Mouse (Mus musculus) liver, embryonic 13.5 days (tissue): ENCODE data around the gene Fibp. TPM values are rescaled to one million over a fixed set of nuclear protein-coding genes. Genes with fewer than 3 reads are reported as not detected.
"Not testable (repeated sequence)": the region's sequence is repeated elsewhere in the genome, so short reads cannot be mapped to it uniquely, and the experiment has no call there.

Source experiments
- ATAC-seq: fragments of 200-750 bp; cut with Nextera tagmentation; 2 replicates; pipeline ENCODE4 v1.8.0; 2017; ENCODE audit warnings: low read depth, mild to moderate bottlenecking, moderate number of reproducible peaks, moderate library complexity
- DNase-seq: peaks from one replicate; pipeline ENCODE4 v3.0.0; 2022
- H3K27ac ChIP-seq: fragments of 300-500 bp; sonication (generic); 2 replicates; pipeline ENCODE4 v1.5.1; 2015; ENCODE audit warnings: moderate library complexity, mild to moderate bottlenecking, inconsistent platforms
- H3K27me3 ChIP-seq: fragments of 300-500 bp; sonication (generic); 2 replicates; pipeline ENCODE4 v1.6.1; 2015; ENCODE audit warnings: mild to moderate bottlenecking, inconsistent platforms
- H3K36me3 ChIP-seq: fragments of 300-500 bp; sonication (generic); 2 replicates; pipeline ENCODE4 v1.6.1; 2015; ENCODE audit warnings: mild to moderate bottlenecking, inconsistent platforms
- H3K4me1 ChIP-seq: fragments of 300-500 bp; sonication (generic); replicated peaks from 2 replicates; pipeline ENCODE4 v1.6.1; 2015; ENCODE audit warnings: inconsistent platforms
- H3K4me2 ChIP-seq: fragments of 300-500 bp; sonication (generic); 2 replicates; pipeline ENCODE4 v1.6.1; 2015; ENCODE audit warnings: inconsistent platforms, mild to moderate bottlenecking, moderate library complexity
- H3K4me3 ChIP-seq: fragments of 300-500 bp; sonication (generic); replicated peaks from 2 replicates; pipeline ENCODE4 v1.5.1; 2015; ENCODE audit warnings: mild to moderate bottlenecking, inconsistent platforms
- H3K9ac ChIP-seq: fragments of 300-500 bp; sonication (generic); 2 replicates; pipeline ENCODE4 v1.6.1; 2015; ENCODE audit warnings: mild to moderate bottlenecking, inconsistent platforms
- H3K9me3 ChIP-seq: fragments of 300-500 bp; sonication (generic); replicated peaks from 2 replicates; pipeline ENCODE4 v1.6.1; 2016; ENCODE audit warnings: inconsistent platforms
- WGBS: fragments of 180-500 bp; shearing (Covaris S2); methylation state at CpG from one replicate; pipeline ENCODE4 v1.1.7; 2015; ENCODE audit not compliant: insufficient replicate concordance; 5-methylcytosine and 5-hydroxymethylcytosine counted together
- polyA plus RNA-seq: library from polyadenylated mRNA; unstranded; fragments of >200 nt; fragmentation: Nextera tagmentation; extraction: Ambion mirVana; gene quantifications from 2 replicates; pipeline ENCODE4 v1.2.1, GENCODE M21; 2015

The Fibp gene
- polyA plus RNA-seq, 1 experiment from 2014 or later, result 34.0 TPM

DNA sequence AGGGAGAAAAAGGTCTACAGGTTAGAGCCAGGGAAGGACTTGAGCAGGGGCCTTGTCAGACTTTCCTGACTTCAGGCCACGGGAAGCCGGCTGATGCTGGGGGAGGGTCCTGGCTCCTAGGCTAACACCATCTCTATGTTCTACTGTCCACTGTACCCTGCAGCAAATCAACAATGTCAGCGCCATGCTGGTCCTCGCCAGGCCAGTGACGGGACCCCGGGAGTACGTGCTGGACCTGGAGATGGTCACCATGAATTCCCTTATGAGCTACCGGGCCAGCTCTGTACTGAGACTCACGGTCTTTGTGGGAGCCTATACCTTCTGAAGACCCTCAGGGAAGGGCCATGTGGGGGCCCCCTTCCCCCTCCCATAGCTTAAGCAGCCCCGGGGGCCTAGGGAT is 21.0 kb downstream of the Fibp start:
- no peaks in the 10 kb centered on the region for H3K9me3 ChIP-seq
- H3K27ac ChIP-seq, result no peak overlapping the region
- no peak overlapping the region for H3K4me3 ChIP-seq
- H3K27me3 ChIP-seq, result 0 out of 2 replicates have a peak, but pooled peaks cover 3% of the 10 kb centered on the region
- H3K9ac ChIP-seq, result no peak overlapping the region
- no peak overlapping the region for H3K4me2 ChIP-seq
- H3K36me3 ChIP-seq, result peaks cover 52% of the 10 kb centered on the region
- DNase-seq (no peak), ATAC-seq (no peak)
- peaks cover 15% of the 10 kb centered on the region for H3K4me1 ChIP-seq
- 83% methylated on average over 10 of the region's 10 CpGs for WGBS

GRCm38 (mm10) chr19:5483386-5484359 is 23.3 kb downstream of the Fibp start:
- DNase-seq, result no peak
- no peak for ATAC-seq
- H3K9ac ChIP-seq, result no peak overlapping the region
- no peak overlapping the region for H3K4me2 ChIP-seq
- H3K4me3 ChIP-seq, result no peak overlapping the region
- H3K27ac ChIP-seq, result no peak overlapping the region
- H3K9me3 ChIP-seq, result no peaks in the 10 kb centered on the region
- peaks cover 30% of the 10 kb centered on the region for H3K4me1 ChIP-seq
- WGBS, result 80% methylated on average over 19 of the region's 19 CpGs
- H3K27me3 ChIP-seq, result no peaks in the 10 kb centered on the region
- peaks cover 52% of the 10 kb centered on the region for H3K36me3 ChIP-seq

DNA sequence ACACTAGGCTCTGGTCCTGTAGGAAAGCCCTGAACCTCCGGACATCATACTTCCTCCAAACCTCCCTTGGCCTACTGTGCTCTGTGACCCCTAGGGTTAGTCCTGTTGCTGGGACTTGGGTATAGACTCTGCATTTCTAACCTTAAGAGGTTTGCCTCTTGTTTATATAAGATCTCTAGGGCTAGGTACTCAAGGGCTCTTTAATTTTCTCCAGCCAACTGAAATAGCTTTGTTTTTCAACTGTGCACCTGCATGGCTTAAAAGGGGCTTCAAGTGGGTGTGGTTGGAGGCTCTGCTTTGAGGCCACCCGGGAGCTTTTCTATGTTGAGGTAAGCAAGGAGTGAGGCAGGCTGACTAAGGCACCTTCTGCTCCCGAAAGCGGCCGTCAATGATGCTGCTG is 24.1 kb downstream of the Fibp start:
- H3K9ac ChIP-seq, result no peak overlapping the region
- DNase-seq (no peak), ATAC-seq (no peak)
- 82% methylated on average over 5 of the region's 5 CpGs for WGBS
- peaks cover 37% of the 10 kb centered on the region for H3K4me1 ChIP-seq
- no peak overlapping the region for H3K27ac ChIP-seq
- no peaks in the 10 kb centered on the region for H3K9me3 ChIP-seq
- no peaks in the 10 kb centered on the region for H3K27me3 ChIP-seq
- H3K4me3 ChIP-seq, result no peak overlapping the region
- H3K4me2 ChIP-seq, result no peak overlapping the region
- peaks cover 52% of the 10 kb centered on the region for H3K36me3 ChIP-seq

- Histone ChIP-seq H3K4me2 (no peak overlapping the region), H3K9ac (no peak overlapping the region), H3K4me1 (peaks cover 43% of the 10 kb centered on the region), H3K9me3 (no peaks in the 10 kb centered on the region), H3K36me3 (peaks cover 52% of the 10 kb centered on the region), H3K4me3 (no peak overlapping the region), H3K27ac (no peak overlapping the region), H3K27me3 (no peaks in the 10 kb centered on the region)
- no peak for DNase-seq
- WGBS, result 84% methylated on average over 8 of the region's 8 CpGs
- no peak for ATAC-seq
Observed at GRCm38 (mm10) chr19:5485371-5485770, 25.0 kb downstream of the Fibp start.

DNA sequence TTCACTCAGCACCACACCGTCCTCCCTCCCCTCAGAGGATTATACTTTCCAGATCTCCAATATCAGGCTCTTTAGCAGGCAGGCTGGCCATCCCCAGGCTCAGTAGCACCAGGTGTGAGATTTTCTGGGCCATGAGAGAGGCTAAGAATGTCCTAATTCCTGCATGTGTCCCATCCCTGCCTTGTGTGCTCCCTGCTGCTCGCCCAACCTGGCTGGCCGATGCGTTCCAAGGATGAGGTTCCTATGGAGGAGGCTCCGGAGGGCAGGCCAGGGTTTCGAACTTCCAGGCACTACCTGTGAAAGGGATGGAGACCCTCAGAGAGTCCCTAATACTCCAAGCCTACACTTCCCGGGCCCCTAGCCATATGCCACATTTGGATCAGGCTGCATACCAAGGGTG is 25.4 kb downstream of the Fibp start:
- peaks cover 43% of the 10 kb centered on the region for H3K4me1 ChIP-seq
- no peaks in the 10 kb centered on the region for H3K9me3 ChIP-seq
- no peak overlapping the region for H3K27ac ChIP-seq
- H3K4me3 ChIP-seq, result no peak overlapping the region
- WGBS, result 85% methylated on average over 7 of the region's 7 CpGs
- ATAC-seq, result no peak
- H3K4me2 ChIP-seq, result no peak overlapping the region
- peaks cover 52% of the 10 kb centered on the region for H3K36me3 ChIP-seq
- DNase-seq, result no peak
- H3K9ac ChIP-seq, result no peak overlapping the region
- no peaks in the 10 kb centered on the region for H3K27me3 ChIP-seq

DNA sequence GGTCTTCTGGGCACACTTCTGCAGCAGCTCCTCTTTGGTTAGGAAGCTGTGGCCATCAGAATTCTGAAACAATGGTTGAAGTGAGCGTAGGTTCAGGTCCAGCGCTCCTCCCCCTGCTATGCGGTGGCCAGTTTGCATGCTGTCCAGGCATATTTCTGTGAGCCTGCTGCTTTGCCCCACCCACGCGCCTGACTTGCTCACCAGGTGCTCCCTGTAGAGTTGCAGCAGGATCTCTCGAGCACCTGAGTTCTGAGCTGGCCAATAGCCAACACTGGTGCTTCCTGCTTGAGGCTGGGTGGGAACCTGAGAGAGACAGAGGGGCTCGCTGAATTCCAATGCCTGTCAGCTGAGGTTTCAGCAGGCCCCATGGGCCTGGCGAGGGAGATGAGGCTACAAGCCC is 25.9 kb downstream of the Fibp start:
- no peak for ATAC-seq
- 83% methylated on average over 8 of the region's 8 CpGs for WGBS
- Histone ChIP-seq H3K9ac (peak overlapping the region; percentile 76), H3K4me2 (0 out of 2 replicates have a peak overlapping the region, but pooled peaks have one; percentile 86), H3K9me3 (no peaks in the 10 kb centered on the region), H3K4me1 (peaks cover 43% of the 10 kb centered on the region), H3K27me3 (no peaks in the 10 kb centered on the region), H3K36me3 (peaks cover 50% of the 10 kb centered on the region), H3K27ac (no peak overlapping the region), H3K4me3 (no peak overlapping the region)
- no peak for DNase-seq

GRCm38 (mm10) chr19:5486771-5487170 is 26.4 kb downstream of the Fibp start:
- 78% methylated on average over 4 of the region's 4 CpGs for WGBS
- peak overlapping the region; percentile 76 for H3K9ac ChIP-seq
- H3K4me3 ChIP-seq, result peak overlapping the region; percentile 99
- DNase-seq, result no peak
- no peak for ATAC-seq
- H3K27ac ChIP-seq, result peak overlapping the region; percentile 6; the same call in 1 of the 2 replicates
- no peaks in the 10 kb centered on the region for H3K27me3 ChIP-seq
- peak overlapping the region; percentile 86 for H3K4me2 ChIP-seq
- no peaks in the 10 kb centered on the region for H3K9me3 ChIP-seq
- peaks cover 47% of the 10 kb centered on the region for H3K36me3 ChIP-seq
- H3K4me1 ChIP-seq, result peaks cover 46% of the 10 kb centered on the region

GRCm38 (mm10) chr19:5487768-5488550 is 27.5 kb downstream of the Fibp start, which contains the start of gene Mus81:
Gene Mus81 (minus strand): TSS chr19:5488402.
- Histone ChIP-seq H3K4me3 (peak within 1 kb of the TSS; percentile 99), H3K27me3 (no peaks in the 10 kb centered on the region), H3K27ac (peak within 1 kb of the TSS; percentile 100), H3K4me1 (peaks cover 58% of the 10 kb centered on the region), H3K9me3 (no peaks in the 10 kb centered on the region), H3K4me2 (peak within 1 kb of the TSS; percentile 86), H3K36me3 (peaks cover 48% of the 10 kb centered on the region), H3K9ac (peak within 1 kb of the TSS; percentile 76)
- WGBS, result under 1% methylated on average over 39 of the region's 39 CpGs
- peak; percentile 72 for ATAC-seq
- DNase-seq, result peak; percentile 94

- DNase-seq (peak; percentile 97), ATAC-seq (peak; percentile 80)
- WGBS, result under 1% methylated on average over 26 of the region's 26 CpGs
- peaks cover 58% of the 10 kb centered on the region for H3K4me1 ChIP-seq
- H3K36me3 ChIP-seq, result peaks cover 48% of the 10 kb centered on the region
- H3K27ac ChIP-seq, result peak overlapping the region; percentile 100
- no peaks in the 10 kb centered on the region for H3K27me3 ChIP-seq
- H3K4me3 ChIP-seq, result peak overlapping the region; percentile 99
- peak overlapping the region; percentile 86 for H3K4me2 ChIP-seq
- H3K9me3 ChIP-seq, result no peaks in the 10 kb centered on the region
- peak overlapping the region; percentile 76 for H3K9ac ChIP-seq
Observed at GRCm38 (mm10) chr19:5488878-5489571, 28.6 kb downstream of the Fibp start.

- Histone ChIP-seq H3K36me3 (peaks cover 48% of the 10 kb centered on the region), H3K27ac (peak overlapping the region; percentile 100), H3K4me1 (peaks cover 60% of the 10 kb centered on the region), H3K9ac (peak overlapping the region; percentile 51), H3K4me3 (peak overlapping the region; percentile 99), H3K4me2 (peak overlapping the region; percentile 86)
- not testable (repeated sequence) for ATAC-seq, H3K9me3 ChIP-seq, DNase-seq, H3K27me3 ChIP-seq
- 31% methylated on average over 10 of the region's 10 CpGs for WGBS
Observed at GRCm38 (mm10) chr19:5489721-5490120, 29.3 kb downstream of the Fibp start.
